Mouse (Mus musculus) midbrain, embryonic 13.5 days (tissue): ENCODE measurements around the gene Pla2g2f. TPM values are rescaled to one million over a fixed set of nuclear protein-coding genes. Genes with fewer than 3 reads are reported as not detected.

ENCODE experiments used
- ATAC-seq: fragments of 200-750 bp; cut with Nextera tagmentation; 2 replicates; pipeline ENCODE4 v1.8.0; 2017; ENCODE audit warnings: mild to moderate bottlenecking, moderate TSS enrichment, moderate library complexity
- H3K27ac ChIP-seq: fragments of 300-500 bp; sonication (generic); 2 replicates; pipeline ENCODE4 v1.5.1; 2015; ENCODE audit warnings: inconsistent platforms, mild to moderate bottlenecking, moderate library complexity
- H3K27me3 ChIP-seq: fragments of 300-500 bp; sonication (generic); 2 replicates; pipeline ENCODE4 v1.6.1; 2015; ENCODE audit warnings: mild to moderate bottlenecking, inconsistent platforms
- H3K36me3 ChIP-seq: fragments of 300-500 bp; sonication (generic); 2 replicates; pipeline ENCODE4 v1.6.1; 2015; ENCODE audit warnings: mild to moderate bottlenecking, inconsistent platforms
- H3K4me1 ChIP-seq: fragments of 300-500 bp; sonication (generic); replicated peaks from 2 replicates; pipeline ENCODE4 v1.6.1; 2015; ENCODE audit warnings: inconsistent platforms
- H3K4me2 ChIP-seq: fragments of 300-500 bp; sonication (generic); replicated peaks from 2 replicates; pipeline ENCODE4 v1.6.1; 2015; ENCODE audit warnings: moderate library complexity, mild to moderate bottlenecking, inconsistent platforms
- H3K4me3 ChIP-seq: fragments of 300-500 bp; sonication (generic); replicated peaks from 2 replicates; pipeline ENCODE4 v1.5.1; 2015; ENCODE audit warnings: mild to moderate bottlenecking, inconsistent platforms
- H3K9ac ChIP-seq: fragments of 300-500 bp; sonication (generic); replicated peaks from 2 replicates; pipeline ENCODE4 v1.6.1; 2015; ENCODE audit warnings: mild to moderate bottlenecking, inconsistent platforms
- H3K9me3 ChIP-seq: fragments of 300-500 bp; sonication (generic); 2 replicates; pipeline ENCODE4 v1.6.1; 2016; ENCODE audit warnings: mild to moderate bottlenecking, inconsistent platforms
- WGBS: fragments of 180-500 bp; shearing (Covaris S2); methylation state at CpG from one replicate; pipeline ENCODE4 v1.1.7; 2015; 5-methylcytosine and 5-hydroxymethylcytosine counted together
- polyA plus RNA-seq: library from polyadenylated mRNA; unstranded; fragments of >200 nt; fragmentation: Nextera tagmentation; extraction: Ambion mirVana; gene quantifications from 2 replicates; pipeline ENCODE4 v1.2.1, GENCODE M21; 2015

Pla2g2f gene
- 0.16 TPM in 1 of 2 replicates, not detected in the other for polyA plus RNA-seq

- Histone ChIP-seq H3K4me1 (0 out of 2 replicates have a peak, but pooled peaks cover 6% of the 10 kb centered on the region), H3K36me3 (no peaks in the 10 kb centered on the region), H3K9me3 (no peaks in the 10 kb centered on the region), H3K9ac (no peak within 1 kb of the TSS), H3K27me3 (no peaks in the 10 kb centered on the region), H3K4me3 (no peak within 1 kb of the TSS), H3K27ac (no peak within 1 kb of the TSS), H3K4me2 (no peak within 1 kb of the TSS)
- no peak for ATAC-seq
- 56% methylated on average over 8 of the region's 8 CpGs for WGBS
Observed at GRCm38 (mm10) chr4:138757416-138757815, at the start of gene Pla2g2f. TSS of gene Pla2g2f (minus strand) at chr4:138757626.

GRCm38 (mm10) chr4:138806920-138807541 lies 49.6 kb upstream of the Pla2g2f start:
- no peak overlapping the region for H3K9ac ChIP-seq
- no peaks in the 10 kb centered on the region for H3K36me3 ChIP-seq
- ATAC-seq: no peak
- H3K27me3 ChIP-seq: no peaks in the 10 kb centered on the region
- H3K9me3 ChIP-seq: no peaks in the 10 kb centered on the region
- H3K4me1 ChIP-seq: no peaks in the 10 kb centered on the region
- 67% methylated on average over 7 of the region's 7 CpGs for WGBS
- no peak overlapping the region for H3K27ac ChIP-seq
- H3K4me2 ChIP-seq: no peak overlapping the region
- no peak overlapping the region for H3K4me3 ChIP-seq

GRCm38 (mm10) chr4:138806160-138806559 lies 48.7 kb upstream of the Pla2g2f start:
- Histone ChIP-seq H3K4me3 (no peak overlapping the region), H3K27ac (no peak overlapping the region), H3K4me2 (no peak overlapping the region), H3K27me3 (no peaks in the 10 kb centered on the region), H3K9ac (no peak overlapping the region), H3K36me3 (no peaks in the 10 kb centered on the region), H3K9me3 (no peaks in the 10 kb centered on the region), H3K4me1 (no peaks in the 10 kb centered on the region)
- no peak for ATAC-seq
- 88% methylated on average over 8 of the region's 8 CpGs for WGBS

DNA sequence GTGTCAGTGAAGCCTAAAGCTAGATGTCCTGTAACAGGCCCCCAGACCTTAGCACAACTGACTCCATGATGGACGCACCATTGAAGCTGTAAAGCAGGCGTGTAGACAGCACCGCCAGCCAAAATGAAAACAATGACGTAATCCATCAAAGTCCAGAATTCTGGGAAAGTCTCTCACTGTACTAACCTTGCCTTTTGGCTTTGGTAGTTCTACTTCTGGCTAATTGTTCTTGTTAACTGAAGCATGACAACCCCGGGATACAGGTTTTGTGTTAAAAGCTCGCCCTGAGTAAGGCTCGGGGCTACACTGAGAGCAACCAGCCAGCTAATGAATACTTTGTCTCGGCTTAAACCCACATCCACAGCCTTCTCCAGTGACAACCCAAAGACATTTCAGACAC lies 47.8 kb upstream of the Pla2g2f start:
- H3K36me3 ChIP-seq: no peaks in the 10 kb centered on the region
- WGBS: 46% methylated on average over 8 of the region's 8 CpGs
- H3K4me2 ChIP-seq: no peak overlapping the region
- H3K4me1 ChIP-seq: 0 out of 2 replicates have a peak, but pooled peaks cover 1% of the 10 kb centered on the region
- no peaks in the 10 kb centered on the region for H3K9me3 ChIP-seq
- no peak overlapping the region for H3K27ac ChIP-seq
- H3K27me3 ChIP-seq: no peaks in the 10 kb centered on the region
- no peak for ATAC-seq
- H3K4me3 ChIP-seq: no peak overlapping the region
- no peak overlapping the region for H3K9ac ChIP-seq

- Histone ChIP-seq H3K36me3 (no peaks in the 10 kb centered on the region), H3K4me3 (no peak overlapping the region), H3K27ac (no peak overlapping the region), H3K27me3 (no peaks in the 10 kb centered on the region), H3K4me2 (no peak overlapping the region), H3K4me1 (0 out of 2 replicates have a peak, but pooled peaks cover 2% of the 10 kb centered on the region), H3K9ac (no peak overlapping the region), H3K9me3 (no peaks in the 10 kb centered on the region)
- WGBS: 93% methylated on average over 11 of the region's 11 CpGs
- ATAC-seq: no peak
Observed at GRCm38 (mm10) chr4:138802917-138803316, 45.5 kb upstream of the Pla2g2f start.

GRCm38 (mm10) chr4:138801631-138802030 lies 44.2 kb upstream of the Pla2g2f start:
- no peaks in the 10 kb centered on the region for H3K27me3 ChIP-seq
- no peak overlapping the region for H3K9ac ChIP-seq
- no peaks in the 10 kb centered on the region for H3K36me3 ChIP-seq
- H3K4me3 ChIP-seq: no peak overlapping the region
- H3K9me3 ChIP-seq: no peaks in the 10 kb centered on the region
- no peak overlapping the region for H3K4me2 ChIP-seq
- 0 out of 2 replicates have a peak, but pooled peaks cover 2% of the 10 kb centered on the region for H3K4me1 ChIP-seq
- no peak overlapping the region for H3K27ac ChIP-seq
- WGBS: 86% methylated on average over 4 of the region's 4 CpGs
- no peak for ATAC-seq

DNA sequence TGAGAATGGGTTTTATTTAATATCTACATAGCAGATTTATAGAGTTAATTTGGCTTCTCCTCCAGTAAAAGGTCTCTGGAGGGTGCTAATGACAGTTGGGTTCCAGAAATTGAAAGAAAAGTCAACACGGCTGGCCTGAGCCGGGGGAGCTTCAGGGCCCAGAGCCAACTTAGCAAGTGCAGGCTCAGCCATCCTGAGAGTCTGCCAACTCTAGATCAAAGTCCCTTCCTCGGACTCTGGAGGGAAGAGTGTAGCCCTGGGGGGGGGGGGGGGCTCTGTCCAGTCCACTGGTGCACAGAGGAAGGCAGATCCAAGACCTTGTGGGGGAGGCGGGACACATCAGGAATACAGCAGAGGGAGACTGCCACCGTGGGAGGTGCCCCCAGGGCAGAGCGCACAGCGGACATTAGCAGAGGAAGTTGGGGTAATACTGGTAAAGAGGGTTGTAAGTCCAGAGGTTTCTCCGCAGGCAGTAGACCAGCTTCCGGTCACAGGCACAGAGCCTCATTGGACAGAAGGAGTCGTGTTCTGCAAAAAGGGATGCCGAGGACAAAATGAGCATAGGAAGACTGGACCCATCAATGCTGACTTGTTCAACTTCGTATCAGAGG lies 42.8 kb upstream of the Pla2g2f start:
- H3K36me3 ChIP-seq: no peaks in the 10 kb centered on the region
- H3K27ac ChIP-seq: no peak overlapping the region
- H3K4me3 ChIP-seq: no peak overlapping the region
- no peak for ATAC-seq
- H3K27me3 ChIP-seq: no peaks in the 10 kb centered on the region
- no peak overlapping the region for H3K9ac ChIP-seq
- H3K4me2 ChIP-seq: no peak overlapping the region
- 0 out of 2 replicates have a peak, but pooled peaks cover 2% of the 10 kb centered on the region for H3K4me1 ChIP-seq
- H3K9me3 ChIP-seq: no peaks in the 10 kb centered on the region
- 81% methylated on average over 12 of the region's 12 CpGs for WGBS

DNA sequence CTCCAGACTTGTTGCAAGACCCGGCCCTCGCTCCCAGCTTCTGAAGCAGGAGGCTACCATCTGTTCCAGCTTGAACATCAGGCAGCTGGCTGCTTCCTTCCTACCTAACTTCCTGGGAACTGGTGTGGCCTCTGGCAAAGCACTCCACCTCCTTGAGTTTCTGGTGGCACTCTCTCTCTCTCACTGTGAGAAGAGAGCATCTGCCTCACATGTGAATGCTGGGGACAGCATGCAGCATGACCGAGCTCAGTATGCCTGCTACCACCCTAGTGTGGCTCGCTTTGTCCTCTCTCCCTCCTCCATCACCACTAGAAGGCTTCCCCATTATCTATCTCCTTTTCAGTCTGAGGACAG lies 39.8 kb upstream of the Pla2g2f start:
- 82% methylated on average over 4 of the region's 4 CpGs for WGBS
- Histone ChIP-seq H3K36me3 (no peaks in the 10 kb centered on the region), H3K9ac (no peak overlapping the region), H3K4me3 (no peak overlapping the region), H3K27me3 (no peaks in the 10 kb centered on the region), H3K9me3 (no peaks in the 10 kb centered on the region), H3K4me2 (no peak overlapping the region), H3K27ac (no peak overlapping the region), H3K4me1 (0 out of 2 replicates have a peak, but pooled peaks cover 2% of the 10 kb centered on the region)
- no peak for ATAC-seq

DNA sequence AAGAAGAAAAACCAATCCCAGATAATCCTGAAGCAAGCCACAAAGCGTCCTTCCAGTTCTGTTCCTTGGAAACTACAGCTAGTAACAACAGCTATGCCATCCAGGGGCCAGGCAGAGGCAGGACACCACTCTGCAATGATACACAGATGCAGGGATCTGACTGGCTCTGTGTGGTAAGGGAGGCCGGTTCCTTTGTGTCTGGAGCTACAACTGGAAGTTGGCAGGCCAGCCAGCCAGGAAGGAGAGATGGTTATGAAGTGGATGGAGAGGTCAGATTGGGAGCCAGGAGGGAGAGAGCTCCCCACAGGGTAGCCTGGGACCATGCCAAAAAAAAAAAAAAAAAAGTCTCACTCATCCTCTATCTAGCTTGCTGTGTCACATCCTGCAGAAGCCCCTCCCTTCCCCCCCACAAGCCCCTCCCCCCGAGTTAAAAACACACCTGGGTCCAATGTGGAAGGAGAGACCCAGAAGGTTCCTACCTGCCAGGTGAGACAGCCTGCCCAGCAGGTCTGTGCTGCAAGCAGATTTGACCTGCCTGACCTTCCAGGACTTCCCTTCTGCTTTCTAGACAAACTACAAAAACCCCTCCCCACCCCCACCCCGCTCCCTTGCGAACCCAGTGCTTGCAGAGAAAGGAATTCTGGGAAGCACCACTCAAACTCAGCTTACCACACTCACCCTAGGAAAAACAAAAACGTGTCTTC lies 39.2 kb upstream of the Pla2g2f start:
- ATAC-seq: no peak
- no peaks in the 10 kb centered on the region for H3K27me3 ChIP-seq
- no peak overlapping the region for H3K4me3 ChIP-seq
- no peak overlapping the region for H3K4me2 ChIP-seq
- no peak overlapping the region for H3K27ac ChIP-seq
- H3K9me3 ChIP-seq: no peaks in the 10 kb centered on the region
- 52% methylated on average over 6 of the region's 6 CpGs for WGBS
- 0 out of 2 replicates have a peak, but pooled peaks cover 2% of the 10 kb centered on the region for H3K4me1 ChIP-seq
- H3K9ac ChIP-seq: no peak overlapping the region
- H3K36me3 ChIP-seq: no peaks in the 10 kb centered on the region

DNA sequence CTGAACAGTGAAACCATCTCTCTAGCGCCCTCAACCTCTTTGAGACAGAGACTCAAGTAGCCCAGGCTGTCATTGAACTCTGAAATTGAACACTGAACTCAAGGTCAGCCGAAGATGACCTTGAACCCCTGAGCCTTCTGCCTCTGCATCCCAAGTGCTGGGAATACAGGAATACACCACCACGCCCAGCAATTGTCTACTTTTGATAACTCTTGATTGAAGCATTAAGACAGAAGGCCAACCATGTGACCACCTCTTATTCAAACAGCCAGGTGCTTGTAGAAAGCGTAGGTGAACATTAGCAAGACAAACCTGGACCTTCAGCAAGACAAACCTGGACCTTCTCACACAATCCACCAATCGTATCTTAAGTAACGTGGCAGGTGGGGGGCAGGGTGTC lies 36.9 kb upstream of the Pla2g2f start:
- H3K27me3 ChIP-seq: no peaks in the 10 kb centered on the region
- WGBS: 92% methylated on average over 6 of the region's 6 CpGs
- no peaks in the 10 kb centered on the region for H3K4me1 ChIP-seq
- H3K4me2 ChIP-seq: no peak overlapping the region
- no peak overlapping the region for H3K4me3 ChIP-seq
- no peaks in the 10 kb centered on the region for H3K36me3 ChIP-seq
- no peak for ATAC-seq
- no peak overlapping the region for H3K9ac ChIP-seq
- H3K27ac ChIP-seq: no peak overlapping the region
- H3K9me3 ChIP-seq: no peaks in the 10 kb centered on the region

DNA sequence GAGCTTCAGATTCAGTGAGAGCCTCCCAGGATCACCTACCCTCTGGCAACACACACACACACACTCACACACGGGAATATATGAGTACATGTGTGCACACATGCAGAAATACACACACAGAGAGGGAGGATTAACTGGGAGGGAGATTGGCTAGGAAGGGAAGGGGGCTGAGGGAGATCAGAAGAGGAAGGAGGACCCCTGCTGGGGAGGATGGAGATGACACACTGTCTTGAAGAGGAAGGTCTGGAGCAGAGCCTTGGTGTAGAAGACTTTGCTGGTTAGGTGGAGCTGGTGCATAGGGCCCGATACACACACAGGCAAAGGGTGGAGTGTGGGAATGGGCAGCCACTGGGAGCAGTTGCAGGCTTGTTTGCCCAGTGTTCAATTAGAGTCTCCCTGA lies 35.9 kb upstream of the Pla2g2f start:
- Histone ChIP-seq H3K9ac (no peak overlapping the region), H3K4me2 (no peak overlapping the region), H3K4me3 (no peak overlapping the region), H3K27me3 (no peaks in the 10 kb centered on the region), H3K4me1 (no peaks in the 10 kb centered on the region), H3K36me3 (no peaks in the 10 kb centered on the region), H3K27ac (no peak overlapping the region), H3K9me3 (no peaks in the 10 kb centered on the region)
- WGBS: 54% methylated on average over 2 of the region's 2 CpGs
- 0 out of 2 replicates have a peak, but pooled peaks have one; percentile 40 for ATAC-seq

DNA sequence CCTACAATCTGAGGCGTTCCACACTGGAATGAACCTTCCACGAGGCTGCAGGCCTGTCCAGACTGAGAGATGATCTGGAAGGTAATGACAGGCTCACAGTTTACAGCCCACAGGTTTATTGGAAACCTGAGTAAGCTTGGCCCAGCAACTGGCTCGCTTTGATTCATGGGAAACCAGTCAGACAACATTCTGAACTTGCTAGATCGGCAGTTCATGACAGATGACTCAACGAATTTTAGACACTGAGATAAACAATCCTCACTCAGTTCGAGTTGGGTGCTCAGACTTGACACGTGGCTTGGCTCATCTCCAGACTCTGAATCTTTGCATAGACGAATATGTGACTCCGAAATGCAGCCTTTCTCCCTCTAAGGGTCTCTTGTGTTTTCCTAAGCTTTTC lies 35.2 kb upstream of the Pla2g2f start:
- H3K36me3 ChIP-seq: no peaks in the 10 kb centered on the region

More for the DNA sequence above, 35.2 kb upstream of the Pla2g2f start:
- H3K9me3 ChIP-seq: no peaks in the 10 kb centered on the region
- H3K27me3 ChIP-seq: 0 out of 2 replicates have a peak, but pooled peaks cover 3% of the 10 kb centered on the region
- no peak overlapping the region for H3K27ac ChIP-seq
- H3K4me3 ChIP-seq: no peak overlapping the region
- H3K9ac ChIP-seq: no peak overlapping the region
- no peaks in the 10 kb centered on the region for H3K4me1 ChIP-seq
- 76% methylated on average over 9 of the region's 9 CpGs for WGBS
- ATAC-seq: no peak
- no peak overlapping the region for H3K4me2 ChIP-seq
